24 mouse cellular contexts compared by ENCODE assay signal in genomic region chr3:159831535-159831934, GRCm38 (mm10).
"Had no signal": no experiment of that assay in that cellular context is flagged by ENCODE, and none has a peak within 500 bp of the region (broad histone marks: within the 10 kb centered on the region; RNA-seq: fewer than 3 reads in every experiment).

No protein-coding gene starts in this region.

- H3K4me3 ChIP-seq: heart, embryonic 10.5 days; heart, embryonic 12.5 days; hindbrain, embryonic 10.5 days; hindbrain, embryonic 12.5 days; intestine, embryonic 15.5 days; limb, embryonic 13.5 days; limb, embryonic 15.5 days; liver, embryonic 12.5 days had no signal

- DNase-seq: gastrocnemius, postnatal 25 days; heart, adult 18-20 months; heart, postnatal 10 days; heart, postnatal 4 days; kidney, adult 18-20 months; kidney, adult 8-10 months; kidney, postnatal 14 days; kidney, postnatal 36 days; layer of hippocampus, adult 9-11 months; layer of hippocampus, postnatal 36 days; left cerebral cortex, postnatal 4 days had no signal

- H3K9ac ChIP-seq: heart, embryonic 12.5 days; hindbrain, embryonic 12.5 days; hindbrain, embryonic 14.5 days; intestine, embryonic 15.5 days; limb, embryonic 13.5 days; limb, embryonic 15.5 days; liver, embryonic 12.5 days; liver, embryonic 14.5 days had no signal

- H3K9me3 ChIP-seq: heart, embryonic 10.5 days; hindbrain, embryonic 12.5 days; intestine, embryonic 15.5 days; limb, embryonic 13.5 days; limb, embryonic 15.5 days; liver, embryonic 12.5 days had no signal

- H3K36me3 ChIP-seq: heart, embryonic 10.5 days; heart, embryonic 12.5 days; hindbrain, embryonic 10.5 days; hindbrain, embryonic 12.5 days; intestine, embryonic 15.5 days; limb, embryonic 13.5 days; limb, embryonic 15.5 days; liver, embryonic 12.5 days had no signal

- H3K4me2 ChIP-seq: heart, embryonic 12.5 days; hindbrain, embryonic 12.5 days; hindbrain, embryonic 14.5 days; intestine, embryonic 15.5 days; limb, embryonic 13.5 days; limb, embryonic 15.5 days; liver, embryonic 12.5 days had no signal

- ATAC-seq: hindbrain, embryonic 16.5 days; intestine, embryonic 15.5 days; intestine, postnatal 0 days; liver, embryonic 12.5 days had no signal

- H3K27me3 ChIP-seq: heart, embryonic 12.5 days; hindbrain, embryonic 12.5 days; intestine, embryonic 15.5 days; limb, embryonic 13.5 days; limb, embryonic 15.5 days; liver, embryonic 12.5 days had no signal

- H3K4me1 ChIP-seq: heart, embryonic 10.5 days; heart, embryonic 12.5 days; hindbrain, embryonic 10.5 days; hindbrain, embryonic 12.5 days; intestine, embryonic 15.5 days; limb, embryonic 15.5 days; liver, embryonic 12.5 days had no signal

- H3K27ac ChIP-seq: heart, embryonic 10.5 days; hindbrain, embryonic 10.5 days; hindbrain, embryonic 12.5 days; hindbrain, embryonic 14.5 days; intestine, embryonic 15.5 days; kidney, postnatal 0 days; limb, embryonic 13.5 days; limb, embryonic 15.5 days; liver, embryonic 12.5 days; liver, embryonic 14.5 days had no signal
